Mouse (Mus musculus): ENCODE data around the gene Olfr459. TPM values are rescaled to one million over a fixed set of nuclear protein-coding genes. Genes with fewer than 3 reads are reported as not detected.

Olfr459 gene
- total RNA-seq, 2 experiments from 2014 or later = not detected

Other genes with a start within 250 kb of the Olfr459 start
- 10 to 100 TPM; 61.1 to 62.1 TPM for gene Ephb6, start 169.7 kb downstream of the Olfr459 start, total RNA-seq (2021)
- gene Trpv6, start 138.8 kb downstream of the Olfr459 start, total RNA-seq (2021) = under 1 TPM in 1 of 2 experiments, not detected in 1; 0.88 TPM
- gene Trpv5, start 94.4 kb downstream of the Olfr459 start, total RNA-seq (2021) = not detected
- gene Llcfc1, start 90.7 kb downstream of the Olfr459 start, total RNA-seq (2021) = not detected
- gene Kel, start 70.8 kb downstream of the Olfr459 start, total RNA-seq (2021) = not detected
- gene Pip, start 72.4 kb upstream of the Olfr459 start, total RNA-seq (2021) = not detected
- not detected for gene Sval2, start 77.8 kb upstream of the Olfr459 start, total RNA-seq (2021)
- gene Sval1, start 176.5 kb upstream of the Olfr459 start, total RNA-seq (2021) = not detected
- not detected for gene Sval3, start 193.0 kb upstream of the Olfr459 start, total RNA-seq (2021)

Data from layer of hippocampus, postnatal 14 days (tissue).